Mouse (Mus musculus) midbrain, embryonic 12.5 days (tissue): ENCODE results near the gene Pramel4. TPM values are rescaled to one million over a fixed set of nuclear protein-coding genes. Genes with fewer than 3 reads are reported as not detected.
"Not testable (repeated sequence)": the region's sequence is repeated elsewhere in the genome, so short reads cannot be mapped to it uniquely, and the experiment has no call there.

Experiments used
- ATAC-seq: fragments of 200-750 bp; cut with Nextera tagmentation; 2 replicates; pipeline ENCODE4 v1.8.0; 2017; ENCODE audit warnings: low read depth, moderate TSS enrichment, moderate library complexity; ENCODE audit not compliant: low FRiP score
- H3K27ac ChIP-seq: fragments of 300-500 bp; sonication (generic); replicated peaks from 2 replicates; pipeline ENCODE4 v1.5.1; 2016; ENCODE audit warnings: mild to moderate bottlenecking
- H3K27me3 ChIP-seq: fragments of 300-500 bp; sonication (generic); 2 replicates; pipeline ENCODE4 v1.6.1; 2016; ENCODE audit warnings: mild to moderate bottlenecking
- H3K36me3 ChIP-seq: fragments of 300-500 bp; sonication (generic); 2 replicates; pipeline ENCODE4 v1.6.1; 2016
- H3K4me1 ChIP-seq: fragments of 300-500 bp; sonication (generic); 2 replicates; pipeline ENCODE4 v1.6.1; 2016
- H3K4me2 ChIP-seq: fragments of 300-500 bp; sonication (generic); replicated peaks from 2 replicates; pipeline ENCODE4 v1.6.1; 2016; ENCODE audit warnings: mild to moderate bottlenecking, moderate library complexity
- H3K4me3 ChIP-seq: fragments of 300-500 bp; sonication (generic); 2 replicates; pipeline ENCODE4 v1.5.1; 2016; ENCODE audit warnings: mild to moderate bottlenecking
- H3K9ac ChIP-seq: fragments of 300-500 bp; sonication (generic); replicated peaks from 2 replicates; pipeline ENCODE4 v1.6.1; 2016; ENCODE audit warnings: mild to moderate bottlenecking, moderate library complexity
- H3K9me3 ChIP-seq: fragments of 300-500 bp; sonication (generic); 2 replicates; pipeline ENCODE4 v1.6.1; 2016; ENCODE audit warnings: mild to moderate bottlenecking
- WGBS: fragments of 180-500 bp; shearing (Covaris S2); methylation state at CpG from one replicate; pipeline ENCODE4 v1.1.7; 2016; 5-methylcytosine and 5-hydroxymethylcytosine counted together
- polyA plus RNA-seq: library from polyadenylated mRNA; unstranded; fragments of >200 nt; fragmentation: Nextera tagmentation; extraction: Ambion mirVana; gene quantifications from 2 replicates; pipeline ENCODE4 v1.2.1, GENCODE M21; 2016

Pramel4 gene
- polyA plus RNA-seq: not detected in 2 replicates

- H3K4me3 ChIP-seq, H3K27ac ChIP-seq, H3K9ac ChIP-seq, ATAC-seq, H3K9me3 ChIP-seq, H3K4me2 ChIP-seq, H3K4me1 ChIP-seq, H3K27me3 ChIP-seq, H3K36me3 ChIP-seq: not testable (repeated sequence)
- WGBS: 83% methylated on average over 3 of the region's 3 CpGs
These were observed at the start of gene Pramel4 for GRCm38 (mm10) chr4:144058826-144059225. TSS of gene Pramel4 (plus strand) at chr4:144059126.

- ATAC-seq, H3K9ac ChIP-seq, H3K36me3 ChIP-seq, H3K4me2 ChIP-seq, H3K27ac ChIP-seq, H3K9me3 ChIP-seq, H3K4me1 ChIP-seq, H3K27me3 ChIP-seq, H3K4me3 ChIP-seq: not testable (repeated sequence)
- WGBS: 71% methylated on average over 1 of the region's 2 CpGs
These were observed 47.2 kb downstream of the Pramel4 start, which contains the start of gene Gm13102 for GRCm38 (mm10) chr4:144106174-144106573. TSS of gene Gm13102 (plus strand) at chr4:144106474.

Other genes with a start within 250 kb of the Pramel4 start
- not detected in 2 replicates for gene Gm13084, start 243.0 kb upstream of the Pramel4 start, polyA plus RNA-seq
- gene Gm13103, start 212.6 kb upstream of the Pramel4 start, polyA plus RNA-seq: not detected in 2 replicates
- gene Pramef6, start 158.7 kb upstream of the Pramel4 start, polyA plus RNA-seq: not detected in 2 replicates
- not detected in 2 replicates for gene Pramef25, start 108.1 kb upstream of the Pramel4 start, polyA plus RNA-seq
- gene Gm13101, start 92.2 kb upstream of the Pramel4 start, polyA plus RNA-seq: not detected in 2 replicates
- not detected in 2 replicates for gene Pramef17, start 64.8 kb upstream of the Pramel4 start, polyA plus RNA-seq
- gene Gm13102, start 47.3 kb downstream of the Pramel4 start, polyA plus RNA-seq: not detected in 2 replicates
- not detected in 2 replicates for gene Oog3, start 103.5 kb downstream of the Pramel4 start, polyA plus RNA-seq
- gene Oog2, start 131.6 kb downstream of the Pramel4 start, polyA plus RNA-seq: not detected in 2 replicates
- gene C87977, start 154.2 kb downstream of the Pramel4 start, polyA plus RNA-seq: not detected in 2 replicates
- gene Pramel5, start 221.4 kb downstream of the Pramel4 start, polyA plus RNA-seq: not detected in 2 replicates